Mouse (Mus musculus): Measurements from ENCODE around the gene Nxpe4. TPM values are rescaled to one million over a fixed set of nuclear protein-coding genes. Genes with fewer than 3 reads are reported as not detected.

Nxpe4 gene
- total and polyA plus RNA-seq, 3 experiments = 2.0 to 9.6 (median 4.8) TPM

DNA sequence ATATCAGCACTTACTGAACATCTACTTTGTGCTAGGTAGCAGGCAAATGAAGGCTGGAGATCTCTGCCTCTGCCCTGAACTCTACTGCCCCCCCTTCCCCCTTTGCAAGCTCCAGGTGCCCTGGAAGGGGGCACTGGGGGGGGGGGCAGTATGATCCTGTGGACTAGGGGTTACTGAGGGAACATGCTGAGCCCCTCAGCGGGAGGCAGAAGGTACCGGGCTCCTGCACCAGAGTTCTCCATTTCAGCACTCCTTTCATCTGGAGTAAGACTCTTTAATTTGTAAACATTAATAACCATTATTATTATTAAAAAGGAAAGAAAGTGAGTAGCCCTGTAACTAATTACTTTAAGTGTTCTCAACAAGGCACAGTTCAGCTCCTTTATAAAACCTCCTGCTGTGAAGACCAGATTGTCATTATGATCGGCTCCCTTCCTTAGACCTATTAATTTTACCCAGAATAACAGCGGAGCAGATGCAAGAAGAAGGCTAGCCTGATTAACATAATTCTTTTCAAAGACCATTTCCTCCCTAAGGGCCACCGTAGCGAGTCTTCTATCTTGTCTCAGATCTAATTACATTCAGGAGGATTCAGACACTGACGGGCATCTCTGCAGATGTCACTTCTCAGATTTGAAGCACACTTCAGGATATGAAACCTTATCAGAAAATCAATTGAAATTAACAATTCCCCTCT, 21.0 kb downstream of the Nxpe4 start:
- dilution Hi-C loops (cut with MboI; ENCODE audit: extremely low pct_ligation_motif_present, extremely low pct_unique_long_range_greater_than_20kb, low sequenced_read_pairs) = no loop called here
- DNase-seq (ENCODE audit: extremely low read depth) = no peak
- in situ Hi-C loops (cut with MboI; ENCODE audit: low pct_ligation_motif_present, low pct_unique_long_range_greater_than_20kb, low sequenced_read_pairs) = no loop called here

DNA sequence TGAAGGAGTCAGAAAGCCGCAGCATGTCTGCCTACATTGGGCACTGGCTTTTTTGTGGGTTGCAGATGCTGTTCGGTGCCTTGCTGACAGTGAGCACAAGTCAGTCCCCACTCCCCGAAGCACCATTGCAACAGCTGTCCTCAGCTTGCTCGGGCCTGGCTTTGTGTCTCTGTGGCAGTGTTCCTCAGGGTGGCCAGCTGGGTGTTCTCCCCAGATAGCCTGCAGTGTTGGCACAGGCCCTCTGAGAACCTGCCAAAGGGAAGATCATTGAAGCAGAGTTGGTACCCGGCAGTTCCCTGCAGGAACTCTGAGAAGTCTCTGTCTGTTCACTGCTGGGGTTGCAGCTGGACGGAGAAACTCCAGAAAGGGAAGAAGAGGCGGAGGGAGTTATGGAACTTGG, 22.5 kb downstream of the Nxpe4 start:
- no peaks in the 10 kb centered on the region for H3K9me3 ChIP-seq (replicated peaks; ENCODE audit: low read length)
- H3K9ac ChIP-seq (ENCODE audit: insufficient read depth, low read depth) = no peak overlapping the region
- in situ Hi-C loops (cut with MboI; ENCODE audit: low pct_ligation_motif_present, low pct_unique_long_range_greater_than_20kb, low sequenced_read_pairs) (no loop called here), dilution Hi-C loops (cut with MboI; ENCODE audit: extremely low pct_ligation_motif_present, extremely low pct_unique_long_range_greater_than_20kb, low sequenced_read_pairs) (no loop called here)
- no peak for DNase-seq (ENCODE audit: extremely low read depth)
- no peaks in the 10 kb centered on the region for H3K4me1 ChIP-seq (ENCODE audit: control insufficient read depth in 1 of 2, insufficient read depth in 2 of 2)
- no peak overlapping the region for H3K4me3 ChIP-seq (replicated peaks in 1 of 3; ENCODE audit: low read depth in 2 of 3, low read length in 2 of 3, poor library complexity in 1 of 3)
- TF ChIP-seq GABPA (IDR thresholded peaks at IDR 0.05; ENCODE audit: insufficient replicate concordance, low read depth, low read length) = no peak
- TF ChIP-seq EP300 (IDR thresholded peaks at IDR 0.05; ENCODE audit: low read length) = no peak
- no peak for TF ChIP-seq MXI1 (IDR thresholded peaks at IDR 0.05; ENCODE audit: low read depth, low read length)
- no peak for TF ChIP-seq SMC3 (IDR thresholded peaks at IDR 0.05; ENCODE audit: low read depth, low read length)
- no peak for TF ChIP-seq CHD1 (IDR thresholded peaks at IDR 0.05; ENCODE audit: low read depth, low read length)
- TF ChIP-seq CTCF (conservative IDR thresholded peaks at IDR 0.05 in 1 of 2, IDR thresholded peaks at IDR 0.05 in 1 of 2; ENCODE audit: low read depth in 2 of 2, low read length in 2 of 2) = no peak
- no peak for TF ChIP-seq POLR2AphosphoS2 (IDR thresholded peaks at IDR 0.05; ENCODE audit: low read depth, low read length)
- TF ChIP-seq ZKSCAN1 (IDR thresholded peaks at IDR 0.05; ENCODE audit: borderline replicate concordance, low read depth, low read length) = no peak
- TF ChIP-seq ETS1 (conservative IDR thresholded peaks at IDR 0.05; ENCODE audit: low read depth, low read length) = no peak
- no peak for TF ChIP-seq NRF1 (IDR thresholded peaks at IDR 0.05; ENCODE audit: low read depth, low read length)
- no peak for TF ChIP-seq POLR2A (IDR thresholded peaks at IDR 0.05; ENCODE audit: low read depth, low read length)
- TF ChIP-seq IRF4 (IDR thresholded peaks at IDR 0.05; ENCODE audit: low read depth, low read length) = no peak
- TF ChIP-seq MAZ (IDR thresholded peaks at IDR 0.05; ENCODE audit: low read depth, low read length) = no peak
- TF ChIP-seq ELF1 (IDR thresholded peaks at IDR 0.05; ENCODE audit: low read depth, low read length) = no peak
- TF ChIP-seq TBP (conservative IDR thresholded peaks at IDR 0.05; ENCODE audit: low read depth, low read length) = no peak
- no peak for TF ChIP-seq ZNF384 (IDR thresholded peaks at IDR 0.05; ENCODE audit: low read depth, low read length)
- TF ChIP-seq KAT2A (IDR thresholded peaks at IDR 0.05; ENCODE audit: insufficient replicate concordance, low read length) = no peak
- no peak for TF ChIP-seq PAX5 (IDR thresholded peaks at IDR 0.05; ENCODE audit: low read length)
- no peak for TF ChIP-seq ZC3H11A (IDR thresholded peaks at IDR 0.05; ENCODE audit: low read depth, low read length)
- TF ChIP-seq ZMIZ1 (IDR thresholded peaks at IDR 0.05; ENCODE audit: low read depth, low read length) = no peak
- no peak overlapping the region for H3K4me2 ChIP-seq (ENCODE audit: insufficient read depth, low read depth, poor library complexity, severe bottlenecking)
- H3K36me3 ChIP-seq (replicated peaks in 1 of 2; ENCODE audit: control insufficient read depth in 1 of 2, insufficient read depth in 1 of 2, low read length in 1 of 2) = peaks cover 0 to 38% of the 10 kb centered on the region in 2 experiments
- H3K27ac ChIP-seq (ENCODE audit: insufficient read depth, low read depth) = no peak overlapping the region
- no peaks in the 10 kb centered on the region for H3K79me2 ChIP-seq (replicated peaks; ENCODE audit: control insufficient read depth, extremely low read depth, insufficient read depth, poor library complexity, severe bottlenecking)
- no peaks in the 10 kb centered on the region for H3K27me3 ChIP-seq (replicated peaks)

More for the DNA sequence above, 21.0 kb downstream of the Nxpe4 start:
- Histone ChIP-seq H3K4me2 (ENCODE audit: insufficient read depth, low read depth, poor library complexity, severe bottlenecking) (no peak overlapping the region), H3K4me1 (ENCODE audit: control insufficient read depth in 1 of 2, insufficient read depth in 2 of 2) (no peaks in the 10 kb centered on the region), H3K36me3 (replicated peaks in 1 of 2; ENCODE audit: control insufficient read depth in 1 of 2, insufficient read depth in 1 of 2, low read length in 1 of 2) (peaks cover 0 to 29% of the 10 kb centered on the region in 2 experiments), H3K9me3 (replicated peaks; ENCODE audit: low read length) (no peaks in the 10 kb centered on the region), H3K27ac (ENCODE audit: insufficient read depth, low read depth) (no peak overlapping the region), H3K4me3 (replicated peaks in 1 of 3; ENCODE audit: low read depth in 2 of 3, low read length in 2 of 3, poor library complexity in 1 of 3) (no peak overlapping the region), H3K79me2 (replicated peaks; ENCODE audit: control insufficient read depth, extremely low read depth, insufficient read depth, poor library complexity, severe bottlenecking) (no peaks in the 10 kb centered on the region), H3K27me3 (replicated peaks) (no peaks in the 10 kb centered on the region), H3K9ac (ENCODE audit: insufficient read depth, low read depth) (no peak overlapping the region)
- TF ChIP-seq SMC3 (IDR thresholded peaks at IDR 0.05; ENCODE audit: low read depth, low read length) = no peak
- TF ChIP-seq CHD2 (IDR thresholded peaks at IDR 0.05; ENCODE audit: low read length) = no peak
- TF ChIP-seq RCOR1 (conservative IDR thresholded peaks at IDR 0.05; ENCODE audit: low read depth, low read length) = no peak
- no peak for TF ChIP-seq ETS1 (conservative IDR thresholded peaks at IDR 0.05; ENCODE audit: low read depth, low read length)
- no peak for TF ChIP-seq MXI1 (IDR thresholded peaks at IDR 0.05; ENCODE audit: low read depth, low read length)
- TF ChIP-seq IRF4 (IDR thresholded peaks at IDR 0.05; ENCODE audit: low read depth, low read length) = no peak
- no peak for TF ChIP-seq ZNF384 (IDR thresholded peaks at IDR 0.05; ENCODE audit: low read depth, low read length)
- no peak for TF ChIP-seq MAFK (IDR thresholded peaks at IDR 0.05; ENCODE audit: insufficient replicate concordance, low read length)
- no peak for TF ChIP-seq POLR2A (IDR thresholded peaks at IDR 0.05; ENCODE audit: low read depth, low read length)
- TF ChIP-seq E2F4 (IDR thresholded peaks at IDR 0.05; ENCODE audit: insufficient replicate concordance, low read depth, low read length) = no peak
- TF ChIP-seq USF2 (conservative IDR thresholded peaks at IDR 0.05; ENCODE audit: low read depth, low read length) = no peak
- TF ChIP-seq JUN (IDR thresholded peaks at IDR 0.05; ENCODE audit: insufficient read depth, low read depth, low read length) = no peak
- TF ChIP-seq BHLHE40 (IDR thresholded peaks at IDR 0.05; ENCODE audit: low read depth, low read length) = no peak
- TF ChIP-seq NRF1 (IDR thresholded peaks at IDR 0.05; ENCODE audit: low read depth, low read length) = no peak
- no peak for TF ChIP-seq MAZ (IDR thresholded peaks at IDR 0.05; ENCODE audit: low read depth, low read length)
- TF ChIP-seq EP300 (IDR thresholded peaks at IDR 0.05; ENCODE audit: low read length) = no peak
- no peak for TF ChIP-seq USF1 (IDR thresholded peaks at IDR 0.05; ENCODE audit: low read depth, low read length)
- TF ChIP-seq KAT2A (IDR thresholded peaks at IDR 0.05; ENCODE audit: insufficient replicate concordance, low read length) = no peak

Measured in CH12.LX (cell line).